Mouse (Mus musculus): ENCODE results near the gene Aldoart2. TPM values are rescaled to one million over a fixed set of nuclear protein-coding genes. Genes with fewer than 3 reads are reported as not detected.

The Aldoart2 gene
- polyA plus RNA-seq (2012; rRNA removed) = 0.06 and 0.15 TPM in 2 replicates

GRCm38 (mm10) chr12:55565206-55565605, at the start of gene Aldoart2:
TSS of gene Aldoart2 (plus strand) at chr12:55565239.
- Histone ChIP-seq H3K27ac (ENCODE audit: insufficient read depth, low read depth, low read length) (no peak within 1 kb of the TSS), H3K4me3 (ENCODE audit: insufficient read depth, low read depth, low read length) (no peak within 1 kb of the TSS), H3K4me1 (ENCODE audit: control insufficient read depth, insufficient read depth, low read length) (no peaks in the 10 kb centered on the region), H3K36me3 (ENCODE audit: control insufficient read depth, insufficient read depth, low read length) (no peaks in the 10 kb centered on the region), H3K27me3 (replicated peaks; ENCODE audit: control insufficient read depth, insufficient read depth, low read length) (no peaks in the 10 kb centered on the region)
- no peak for TF ChIP-seq CTCF (conservative IDR thresholded peaks at IDR 0.05; ENCODE audit: insufficient read depth, insufficient read length, low read depth, low read length)
- TF ChIP-seq POLR2A (IDR thresholded peaks at IDR 0.05; ENCODE audit: low read depth, low read length) = no peak
- DNase-seq = no peak
- 96% methylated on average over 19 of the region's 19 CpGs for WGBS

GRCm38 (mm10) chr12:55518061-55518738, 46.8 kb upstream of the Aldoart2 start:
- TF ChIP-seq CTCF (conservative IDR thresholded peaks at IDR 0.05; ENCODE audit: insufficient read depth, insufficient read length, low read depth, low read length) (peak; percentile 62), POLR2A (IDR thresholded peaks at IDR 0.05; ENCODE audit: low read depth, low read length) (no peak)

GRCm38 (mm10) chr12:55526983-55527752, 37.9 kb upstream of the Aldoart2 start:
- no peak for DNase-seq
- Histone ChIP-seq H3K27me3 (replicated peaks; ENCODE audit: control insufficient read depth, insufficient read depth, low read length) (no peaks in the 10 kb centered on the region), H3K27ac (ENCODE audit: insufficient read depth, low read depth, low read length) (no peak overlapping the region), H3K4me1 (ENCODE audit: control insufficient read depth, insufficient read depth, low read length) (no peaks in the 10 kb centered on the region), H3K4me3 (ENCODE audit: insufficient read depth, low read depth, low read length) (no peak overlapping the region), H3K36me3 (ENCODE audit: control insufficient read depth, insufficient read depth, low read length) (no peaks in the 10 kb centered on the region)
- WGBS = 64% methylated on average over 15 of the region's 15 CpGs
- TF ChIP-seq CTCF (conservative IDR thresholded peaks at IDR 0.05; ENCODE audit: insufficient read depth, insufficient read length, low read depth, low read length) (no peak), POLR2A (IDR thresholded peaks at IDR 0.05; ENCODE audit: low read depth, low read length) (no peak)

More at GRCm38 (mm10) chr12:55518061-55518738, 46.8 kb upstream of the Aldoart2 start:
- Histone ChIP-seq H3K4me3 (ENCODE audit: insufficient read depth, low read depth, low read length) (no peak overlapping the region), H3K27me3 (replicated peaks; ENCODE audit: control insufficient read depth, insufficient read depth, low read length) (no peaks in the 10 kb centered on the region), H3K27ac (ENCODE audit: insufficient read depth, low read depth, low read length) (no peak overlapping the region), H3K4me1 (ENCODE audit: control insufficient read depth, insufficient read depth, low read length) (no peaks in the 10 kb centered on the region), H3K36me3 (ENCODE audit: control insufficient read depth, insufficient read depth, low read length) (no peaks in the 10 kb centered on the region)
- peak; percentile 19 for DNase-seq
- 50% methylated on average over 15 of the region's 15 CpGs for WGBS

GRCm38 (mm10) chr12:55536537-55537135, 28.4 kb upstream of the Aldoart2 start:
- 4% methylated on average over 14 of the region's 14 CpGs for WGBS
- DNase-seq = no peak
- H3K27me3 ChIP-seq (replicated peaks; ENCODE audit: control insufficient read depth, insufficient read depth, low read length) = no peaks in the 10 kb centered on the region
- no peak overlapping the region for H3K4me3 ChIP-seq (ENCODE audit: insufficient read depth, low read depth, low read length)
- H3K27ac ChIP-seq (ENCODE audit: insufficient read depth, low read depth, low read length) = no peak overlapping the region
- TF ChIP-seq POLR2A (IDR thresholded peaks at IDR 0.05; ENCODE audit: low read depth, low read length) = no peak
- TF ChIP-seq CTCF (conservative IDR thresholded peaks at IDR 0.05; ENCODE audit: insufficient read depth, insufficient read length, low read depth, low read length) = no peak
- H3K36me3 ChIP-seq (ENCODE audit: control insufficient read depth, insufficient read depth, low read length) = no peaks in the 10 kb centered on the region
- no peaks in the 10 kb centered on the region for H3K4me1 ChIP-seq (ENCODE audit: control insufficient read depth, insufficient read depth, low read length)

- Histone ChIP-seq H3K36me3 (ENCODE audit: control insufficient read depth, insufficient read depth, low read length) (no peaks in the 10 kb centered on the region), H3K27me3 (replicated peaks; ENCODE audit: control insufficient read depth, insufficient read depth, low read length) (no peaks in the 10 kb centered on the region), H3K27ac (ENCODE audit: insufficient read depth, low read depth, low read length) (no peak overlapping the region), H3K4me1 (ENCODE audit: control insufficient read depth, insufficient read depth, low read length) (no peaks in the 10 kb centered on the region), H3K4me3 (ENCODE audit: insufficient read depth, low read depth, low read length) (no peak overlapping the region)
- 53% methylated on average over 7 of the region's 7 CpGs for WGBS
- TF ChIP-seq POLR2A (IDR thresholded peaks at IDR 0.05; ENCODE audit: low read depth, low read length) = no peak
- TF ChIP-seq CTCF (conservative IDR thresholded peaks at IDR 0.05; ENCODE audit: insufficient read depth, insufficient read length, low read depth, low read length) = no peak
- DNase-seq = no peak
Observed at GRCm38 (mm10) chr12:55537742-55538141, 27.3 kb upstream of the Aldoart2 start.

- H3K4me3 ChIP-seq (ENCODE audit: insufficient read depth, low read depth, low read length) = no peak overlapping the region
- H3K27me3 ChIP-seq (replicated peaks; ENCODE audit: control insufficient read depth, insufficient read depth, low read length) = no peaks in the 10 kb centered on the region
- no peaks in the 10 kb centered on the region for H3K4me1 ChIP-seq (ENCODE audit: control insufficient read depth, insufficient read depth, low read length)
- H3K27ac ChIP-seq (ENCODE audit: insufficient read depth, low read depth, low read length) = no peak overlapping the region
- no peaks in the 10 kb centered on the region for H3K36me3 ChIP-seq (ENCODE audit: control insufficient read depth, insufficient read depth, low read length)
- 90% methylated on average over 1 of the region's 1 CpGs for WGBS
- TF ChIP-seq POLR2A (IDR thresholded peaks at IDR 0.05; ENCODE audit: low read depth, low read length) = no peak
- no peak for TF ChIP-seq CTCF (conservative IDR thresholded peaks at IDR 0.05; ENCODE audit: insufficient read depth, insufficient read length, low read depth, low read length)
- no peak for DNase-seq
Observed at GRCm38 (mm10) chr12:55538328-55538971, 26.6 kb upstream of the Aldoart2 start.
